Mouse (Mus musculus) right cerebral cortex, postnatal 14 days (tissue): ENCODE results near the gene Steap4.
"Not testable (repeated sequence)": the region's sequence is repeated elsewhere in the genome, so short reads cannot be mapped to it uniquely, and the experiment has no call there.

Source experiments
- DNase-seq: peaks from one replicate; pipeline ENCODE4 v3.0.0; 2022

Gene Steap4

GRCm38 (mm10) chr5:7991631-7992030, 31.4 kb downstream of the Steap4 start:
- DNase-seq, result not testable (repeated sequence)

- DNase-seq, result no peak
These were observed 33.5 kb downstream of the Steap4 start for GRCm38 (mm10) chr5:7993766-7994165.

- DNase-seq, result no peak
These were observed 35.1 kb downstream of the Steap4 start for GRCm38 (mm10) chr5:7995288-7995897.

GRCm38 (mm10) chr5:7996401-7997044, 36.3 kb downstream of the Steap4 start:
- no peak for DNase-seq

- DNase-seq, result no peak
These were observed 36.8 kb downstream of the Steap4 start for GRCm38 (mm10) chr5:7997086-7997485.

- DNase-seq, result peak; percentile 6
These were observed 40.2 kb downstream of the Steap4 start for GRCm38 (mm10) chr5:8000466-8000865.

- no peak for DNase-seq
These were observed 42.6 kb downstream of the Steap4 start for GRCm38 (mm10) chr5:8002827-8003226.

GRCm38 (mm10) chr5:8013276-8013675, 53.0 kb downstream of the Steap4 start:
- no peak for DNase-seq
